Mouse (Mus musculus): ENCODE measurements around the gene Trpv3. TPM values are rescaled to one million over a fixed set of nuclear protein-coding genes. Genes with fewer than 3 reads are reported as not detected.
"Not testable (repeated sequence)": the region's sequence is repeated elsewhere in the genome, so short reads cannot be mapped to it uniquely, and the experiment has no call there.

Trpv3 gene
- total RNA-seq, 2 experiments from 2014 or later = 0.25 to 0.38 TPM

DNA sequence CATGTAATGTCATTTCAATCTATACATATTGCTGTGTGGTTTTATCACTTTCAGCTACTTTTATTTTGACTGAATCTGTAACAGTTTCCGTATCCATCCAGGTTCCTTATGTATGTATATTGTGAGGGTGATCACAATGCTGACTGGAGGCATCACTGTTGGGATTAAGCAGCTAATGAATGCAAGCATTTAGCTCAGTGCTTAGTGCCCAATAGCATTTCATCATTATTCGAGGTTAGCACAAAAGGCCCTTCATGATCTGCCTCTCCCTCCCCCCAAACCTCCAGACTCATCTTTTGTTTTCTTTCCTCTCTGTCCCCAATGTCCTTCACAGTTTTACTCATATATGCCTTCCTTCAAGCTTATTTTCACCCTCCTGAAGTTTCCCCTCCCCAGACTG, 35.9 kb downstream of the Trpv3 start:
- DNase-seq = no peak

- no peak for DNase-seq
These were observed 48.8 kb downstream of the Trpv3 start for GRCm38 (mm10) chr11:73315961-73316360.

GRCm38 (mm10) chr11:73318581-73318980, 51.4 kb downstream of the Trpv3 start:
- not testable (repeated sequence) for DNase-seq

DNA sequence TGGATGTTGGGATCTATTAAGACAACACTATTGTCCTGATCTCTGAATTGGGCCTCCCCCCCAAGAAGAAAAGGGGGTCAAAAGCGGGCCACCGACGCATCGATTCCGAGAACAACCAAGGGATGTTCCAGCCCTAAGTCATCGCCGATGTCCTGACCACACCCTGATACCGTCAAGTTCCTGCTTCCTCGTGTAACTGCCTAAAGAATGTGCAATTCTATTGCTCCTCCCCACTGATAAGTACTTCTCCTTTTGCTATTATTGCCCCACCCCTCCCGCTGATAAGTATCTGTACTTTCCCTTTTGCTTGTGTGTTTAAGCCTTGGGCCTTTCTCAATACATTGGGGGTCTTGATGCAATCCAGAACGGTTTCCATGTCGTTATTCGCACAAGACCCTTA, 53.9 kb downstream of the Trpv3 start:
- not testable (repeated sequence) for DNase-seq

DNA sequence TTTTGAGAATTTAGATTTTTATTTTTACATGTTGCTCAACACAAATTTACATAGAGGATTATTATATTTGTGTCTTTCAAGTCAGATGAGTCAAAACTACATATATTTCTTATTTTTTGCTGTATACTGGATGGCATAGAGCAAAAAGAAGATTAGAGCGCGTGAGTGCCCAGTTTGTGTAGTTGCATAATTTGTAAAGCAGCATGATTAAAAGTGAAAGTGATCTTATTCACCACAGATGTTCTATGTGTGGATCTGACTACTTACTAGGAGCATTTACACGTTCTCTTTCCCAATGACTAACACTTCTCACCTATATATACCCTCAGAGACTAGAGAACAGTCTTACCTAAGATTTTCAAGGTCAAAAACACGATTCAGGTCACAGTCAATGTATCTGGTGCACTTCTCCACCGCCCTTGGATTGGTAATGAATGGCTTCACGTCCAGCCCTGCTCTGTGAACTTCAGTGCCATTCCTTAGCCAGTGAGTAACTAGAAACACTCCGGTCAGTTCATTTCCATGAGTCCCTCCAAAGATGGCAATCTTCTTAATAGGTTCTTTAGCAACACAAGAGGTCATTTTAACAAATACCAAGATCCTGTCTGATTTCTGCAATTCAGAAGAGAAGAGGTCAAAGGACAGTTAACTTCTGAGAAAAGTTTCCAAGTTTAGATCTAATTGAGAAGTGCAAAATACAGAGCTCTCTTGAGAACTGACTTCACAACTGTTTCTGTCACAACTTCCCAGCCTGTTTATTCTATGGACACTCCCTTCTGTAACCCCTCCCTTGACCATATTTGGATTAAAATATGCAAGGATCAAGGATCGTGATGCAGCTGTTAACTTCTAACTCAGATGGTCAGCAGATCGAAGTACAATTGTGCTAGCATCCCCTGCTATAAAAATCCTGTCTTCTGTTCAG, 57.0 kb downstream of the Trpv3 start:
- DNase-seq = no peak

GRCm38 (mm10) chr11:73326485-73326886, 59.3 kb downstream of the Trpv3 start:
- no peak for DNase-seq

DNA sequence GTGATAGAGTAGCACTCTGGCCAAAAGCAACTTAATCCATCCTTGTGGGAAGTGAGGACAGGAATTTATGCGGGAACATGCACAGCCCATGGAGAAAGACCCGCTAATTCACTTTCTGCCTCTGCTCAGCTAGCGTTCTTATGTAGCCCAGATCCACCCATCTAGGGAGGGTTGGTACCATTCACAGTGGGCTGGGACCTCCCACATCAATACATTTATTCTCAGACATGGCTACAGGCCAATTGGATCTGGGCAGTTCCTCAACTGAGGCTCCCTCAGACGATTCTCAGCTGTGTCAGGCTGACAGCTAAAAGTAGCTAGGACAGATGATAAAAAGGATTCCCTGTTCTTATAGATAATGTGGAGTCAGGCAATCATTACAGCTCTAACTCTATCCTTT, 60.2 kb downstream of the Trpv3 start:
- DNase-seq = no peak

DNA sequence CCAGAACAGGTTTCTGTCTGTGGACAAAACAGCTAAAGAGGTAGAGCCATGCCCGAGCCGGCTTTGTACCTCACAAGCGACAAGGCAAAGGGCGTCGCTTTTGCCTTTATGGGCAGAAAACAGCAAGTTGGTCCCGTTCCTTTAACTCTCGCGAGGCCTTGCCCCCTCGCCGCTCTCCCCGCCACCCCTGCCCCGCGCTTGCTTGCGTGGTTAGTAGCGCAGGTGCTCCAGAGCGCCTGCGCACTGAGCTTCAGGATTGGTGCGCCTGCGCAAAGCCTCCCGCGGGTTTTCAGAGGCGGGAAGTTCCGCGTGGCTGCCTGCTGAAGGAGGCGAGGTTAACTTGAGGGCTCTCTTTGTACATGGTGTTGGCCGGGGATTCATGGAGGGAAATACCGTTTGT, 62.3 kb downstream of the Trpv3 start, which contains the start of the genes Aspa, Gm49340 and Spata22:
Aspa (minus strand) TSS at position 155 of the 400 bp plus-strand sequence.
Gm49340 (plus strand) TSS at position 300 of the 400 bp plus-strand sequence.
Spata22 (plus strand) TSS at position 300 of the 400 bp plus-strand sequence.
- DNase-seq = no peak

DNA sequence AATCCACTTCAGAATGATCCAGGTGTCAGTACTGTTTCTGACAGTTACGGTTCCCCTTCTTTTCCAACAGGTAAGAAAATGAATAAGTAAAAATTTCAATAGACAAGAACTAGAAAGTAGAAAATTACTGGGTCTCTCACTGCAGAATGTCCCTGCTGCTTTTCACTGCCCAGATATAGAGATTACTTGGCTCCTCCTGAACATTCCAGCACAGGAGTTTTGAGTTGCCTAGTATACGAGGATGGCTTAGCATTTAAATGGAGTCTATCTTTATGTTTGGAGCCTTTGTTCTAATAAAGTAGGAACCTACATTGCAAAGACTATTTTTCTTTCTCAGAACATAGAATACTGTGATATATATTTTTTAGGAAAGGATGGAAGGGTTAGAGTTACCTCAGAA, 66.2 kb downstream of the Trpv3 start:
- DNase-seq = no peak

GRCm38 (mm10) chr11:73336919-73337318, 69.7 kb downstream of the Trpv3 start:
- no peak for DNase-seq

Other genes with a start within 250 kb of the Trpv3 start
- 100 to 1,000 TPM; 157 to 161 TPM for gene Camkk1, start 248.4 kb upstream of the Trpv3 start, total RNA-seq (2021)
- 10 to 100 TPM; 10.3 to 10.9 TPM for gene Ncbp3, start 219.6 kb upstream of the Trpv3 start, total RNA-seq (2021)
- under 1 TPM; 0.15 to 0.18 TPM for gene Itgae, start 176.8 kb upstream of the Trpv3 start, total RNA-seq (2021)
- gene Haspin, start 129.1 kb upstream of the Trpv3 start, total RNA-seq (2021) = under 1 TPM; 0.23 to 0.32 TPM
- 1 to 10 TPM; 2.3 to 3.4 TPM for gene P2rx5, start 107.0 kb upstream of the Trpv3 start, total RNA-seq (2021)
- 10 to 100 TPM; 51.5 to 59.7 TPM for gene Emc6, start 90.4 kb upstream of the Trpv3 start, total RNA-seq (2021)
- gene Tax1bp3, start 90.3 kb upstream of the Trpv3 start, total RNA-seq (2021) = 10 to 100 TPM; 10.9 to 11.2 TPM
- 10 to 100 TPM; 21.2 to 24.8 TPM for gene Ctns, start 68.3 kb upstream of the Trpv3 start, total RNA-seq (2021)
- gene Shpk, start 67.9 kb upstream of the Trpv3 start, total RNA-seq (2021) = 1 to 10 TPM; 3.4 to 3.5 TPM
- gene Trpv1, start 33.1 kb upstream of the Trpv3 start, total RNA-seq (2021) = under 1 TPM in 1 of 2 experiments, not detected in 1; 0.17 TPM
- gene Aspa, start 62.2 kb downstream of the Trpv3 start, total RNA-seq (2021) = 10 to 100 TPM; 11.9 to 14.4 TPM
- not detected for gene Gm49340, start 62.4 kb downstream of the Trpv3 start, total RNA-seq (2021)
- gene Spata22, start 62.4 kb downstream of the Trpv3 start, total RNA-seq (2021) = not detected
- not detected for gene Olfr20, start 83.4 kb downstream of the Trpv3 start, total RNA-seq (2021)
- not detected for gene Olfr376, start 103.9 kb downstream of the Trpv3 start, total RNA-seq (2021)
- gene Olfr1, start 132.2 kb downstream of the Trpv3 start, total RNA-seq (2021) = not detected
- gene Olfr378, start 161.1 kb downstream of the Trpv3 start, total RNA-seq (2021) = not detected
- not detected for gene Olfr380, start 190.1 kb downstream of the Trpv3 start, total RNA-seq (2021)
- gene Olfr381, start 224.2 kb downstream of the Trpv3 start, total RNA-seq (2021) = not detected
- gene Olfr382, start 249.8 kb downstream of the Trpv3 start, total RNA-seq (2021) = not detected